Mouse (Mus musculus) heart, postnatal 0 days (tissue): Measurements from ENCODE around the gene Tdrd9. TPM values are rescaled to one million over a fixed set of nuclear protein-coding genes. Genes with fewer than 3 reads are reported as not detected.
"Not testable (repeated sequence)": the region's sequence is repeated elsewhere in the genome, so short reads cannot be mapped to it uniquely, and the experiment has no call there.

Source experiments
- ATAC-seq: fragments of 200-750 bp; cut with Nextera tagmentation; 2 replicates; pipeline ENCODE4 v1.8.0; 2017; ENCODE audit warnings: low read depth, moderate number of reproducible peaks, moderate library complexity; ENCODE audit not compliant: insufficient read depth
- DNase-seq: peaks from one replicate; pipeline ENCODE4 v3.0.0-alpha.2; 2016; ENCODE audit warnings: low spot score
- H3K27ac ChIP-seq: fragments of 300-500 bp; sonication (generic); 2 replicates; pipeline ENCODE4 v1.5.1; 2014; ENCODE audit warnings: low read depth, mild to moderate bottlenecking
- H3K27me3 ChIP-seq: fragments of 300-500 bp; sonication (generic); 2 replicates; pipeline ENCODE4 v1.6.1; 2014; ENCODE audit warnings: low read length, mixed read lengths; ENCODE audit not compliant: control insufficient read depth, insufficient read depth
- H3K36me3 ChIP-seq: fragments of 300-500 bp; sonication (generic); replicated peaks from 2 replicates; pipeline ENCODE4 v1.6.1; 2014; ENCODE audit warnings: low read length, mixed read lengths; ENCODE audit not compliant: control insufficient read depth, insufficient read depth
- H3K4me1 ChIP-seq: fragments of 300-500 bp; sonication (generic); 2 replicates; pipeline ENCODE4 v1.6.1; 2014; ENCODE audit warnings: antibody characterized with exemption; ENCODE audit not compliant: control insufficient read depth, insufficient read depth
- H3K4me2 ChIP-seq: fragments of 300-500 bp; sonication (generic); 2 replicates; pipeline ENCODE4 v1.6.1; 2014; ENCODE audit warnings: low read depth, mild to moderate bottlenecking, low read length, moderate library complexity
- H3K4me3 ChIP-seq: fragments of 300-500 bp; sonication (generic); 2 replicates; pipeline ENCODE4 v1.5.1; 2014; ENCODE audit warnings: low read depth, low read length
- H3K9ac ChIP-seq: fragments of 300-500 bp; sonication (generic); replicated peaks from 2 replicates; pipeline ENCODE4 v1.6.1; 2014; ENCODE audit warnings: low read depth, low read length, mixed read lengths
- H3K9me3 ChIP-seq: fragments of 300-500 bp; sonication (generic); replicated peaks from 2 replicates; pipeline ENCODE4 v1.6.1; 2016; ENCODE audit warnings: low read length; ENCODE audit not compliant: control insufficient read depth
- CTCF ChIP-seq: IDR thresholded peaks from 2 replicates; pipeline ENCODE4 v1.5.1; 2016; ENCODE audit warnings: antibody characterized with exemption, control low read depth, low read depth
- EP300 ChIP-seq: IDR thresholded peaks from 2 replicates; pipeline ENCODE4 v1.6.1; 2016; ENCODE audit warnings: antibody characterized with exemption, low read depth
- WGBS: fragments of 180-500 bp; shearing (Covaris S2); extraction: QIAGEN DNeasy Blood & Tissue Kit; methylation state at CpG from one replicate; pipeline ENCODE4 v1.1.7; 2014; 5-methylcytosine and 5-hydroxymethylcytosine counted together
- polyA plus RNA-seq: library from polyadenylated mRNA; unstranded; fragments of >200 nt; fragmentation: Nextera tagmentation; extraction: Ambion mirVana; gene quantifications from 2 replicates; pipeline ENCODE4 v1.2.1, GENCODE M21; 2015
- total RNA-seq: library from RNA; depleted of rRNA; stranded (reverse); fragments of >200 nt; gene quantifications from 2 replicates; pipeline ENCODE4 v1.2.3, GENCODE M21; 2014; ENCODE audit warnings: low replicate concordance

Gene Tdrd9
- total and polyA plus RNA-seq, 2 experiments from 2014 or later = 0.11 TPM; not detected in 1

GRCm38 (mm10) chr12:111945115-111945514 lies 26.2 kb upstream of the Tdrd9 start:
- peaks cover 14% of the 10 kb centered on the region for H3K4me1 ChIP-seq
- ATAC-seq (peak; percentile 61), DNase-seq (peak; percentile 82)
- H3K36me3 ChIP-seq = no peaks in the 10 kb centered on the region
- WGBS = 16% methylated on average over 8 of the region's 8 CpGs
- no peaks in the 10 kb centered on the region for H3K9me3 ChIP-seq
- H3K9ac ChIP-seq = 0 out of 2 replicates have a peak overlapping the region, but pooled peaks have one; percentile 21
- H3K4me3 ChIP-seq = no peak overlapping the region
- H3K4me2 ChIP-seq = peak overlapping the region; percentile 1; the same call in 1 of the 2 replicates
- H3K27me3 ChIP-seq = no peaks in the 10 kb centered on the region
- peak overlapping the region; percentile 93 for H3K27ac ChIP-seq
- TF ChIP-seq EP300 (peak; percentile 97), CTCF (no peak)

DNA sequence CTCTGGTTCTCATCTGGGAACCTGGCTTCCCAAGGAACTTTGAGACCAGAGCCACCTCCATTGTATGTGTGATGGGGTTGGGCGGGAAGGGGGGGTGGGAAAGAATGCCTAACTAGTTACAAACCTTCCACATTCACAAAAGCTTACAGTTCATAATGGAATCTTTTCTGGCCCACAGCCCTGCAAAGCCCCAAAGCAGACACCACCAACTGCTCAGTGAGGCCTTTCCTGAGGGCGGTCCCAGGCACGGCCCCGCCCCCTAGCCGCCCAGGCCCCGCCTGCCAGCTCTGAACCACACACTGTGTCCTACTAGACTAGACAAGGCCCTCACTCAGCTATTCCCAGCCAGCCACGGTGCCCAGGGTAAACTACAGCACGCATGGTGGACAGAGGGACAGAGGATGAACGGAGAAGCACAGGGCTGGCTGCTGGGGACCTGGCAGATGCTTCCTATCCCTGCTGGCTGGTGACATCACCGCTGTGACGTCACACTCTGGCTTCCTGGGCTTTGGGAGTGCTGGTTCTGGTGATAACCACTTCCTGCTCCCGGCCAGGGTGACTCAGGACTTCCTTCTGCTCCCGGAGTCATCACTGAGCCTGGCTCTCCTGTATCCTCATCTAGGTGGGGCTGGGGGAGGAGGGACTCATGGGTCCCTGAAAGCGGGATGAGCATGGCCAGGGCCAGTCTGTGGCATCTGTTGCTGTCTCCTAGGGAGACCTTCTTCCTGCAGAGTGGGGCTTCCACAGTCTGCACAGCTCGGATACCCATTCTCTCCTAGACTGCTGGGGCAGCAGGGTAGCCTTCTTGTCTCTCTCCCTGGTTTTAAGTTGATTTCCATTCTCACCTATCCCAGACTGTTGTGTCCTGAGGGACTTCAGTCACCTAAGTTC lies 25.3 kb upstream of the Tdrd9 start:
- DNase-seq (peak; percentile 70), ATAC-seq (peak; percentile 58)
- not testable (repeated sequence) for H3K9me3 ChIP-seq, H3K4me3 ChIP-seq, H3K9ac ChIP-seq, H3K27me3 ChIP-seq, H3K36me3 ChIP-seq
- 56% methylated on average over 8 of the region's 15 CpGs for WGBS
- Histone ChIP-seq H3K27ac (peak overlapping the region; percentile 93), H3K4me1 (peaks cover 14% of the 10 kb centered on the region), H3K4me2 (peak overlapping the region; percentile 1; the same call in 1 of the 2 replicates)

DNA sequence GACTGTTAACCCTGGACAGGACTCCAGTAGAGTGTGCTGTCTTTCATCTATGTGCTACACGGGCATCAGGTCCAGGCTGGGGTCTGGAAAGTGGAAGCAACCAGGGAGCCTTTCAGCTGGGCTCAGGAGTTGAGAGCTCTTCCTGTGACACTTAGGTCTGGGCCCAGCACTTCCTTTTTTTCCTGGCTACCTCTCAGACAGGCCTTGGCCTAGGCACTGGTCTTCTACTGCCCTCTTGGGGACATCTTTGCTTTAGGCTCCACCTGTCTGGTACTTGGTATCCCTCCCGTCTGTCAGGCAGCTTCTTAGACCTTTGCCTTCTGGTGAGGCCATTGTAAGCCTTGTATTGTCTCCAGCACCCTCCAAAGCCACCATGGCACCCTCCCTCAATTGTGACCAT lies 24.6 kb upstream of the Tdrd9 start:
- Histone ChIP-seq H3K27me3 (no peaks in the 10 kb centered on the region), H3K27ac (peak overlapping the region; percentile 93), H3K36me3 (no peaks in the 10 kb centered on the region), H3K4me3 (no peak overlapping the region), H3K4me1 (peaks cover 14% of the 10 kb centered on the region), H3K4me2 (no peak overlapping the region), H3K9ac (no peak overlapping the region), H3K9me3 (no peaks in the 10 kb centered on the region)
- WGBS = 21% methylated on average over 2 of the region's 2 CpGs
- no peak for TF ChIP-seq EP300
- peak; percentile 84 for TF ChIP-seq CTCF
- DNase-seq = peak; percentile 87
- ATAC-seq = peak; percentile 54

GRCm38 (mm10) chr12:111950486-111950885 lies 20.9 kb upstream of the Tdrd9 start:
- WGBS = 63% methylated on average over 5 of the region's 5 CpGs
- ATAC-seq (no peak), DNase-seq (no peak)
- Histone ChIP-seq H3K27me3 (no peaks in the 10 kb centered on the region), H3K4me1 (peaks cover 5% of the 10 kb centered on the region), H3K27ac (no peak overlapping the region), H3K4me2 (no peak overlapping the region), H3K36me3 (no peaks in the 10 kb centered on the region), H3K9ac (no peak overlapping the region), H3K9me3 (no peaks in the 10 kb centered on the region), H3K4me3 (no peak overlapping the region)
- TF ChIP-seq CTCF = no peak
- no peak for TF ChIP-seq EP300

DNA sequence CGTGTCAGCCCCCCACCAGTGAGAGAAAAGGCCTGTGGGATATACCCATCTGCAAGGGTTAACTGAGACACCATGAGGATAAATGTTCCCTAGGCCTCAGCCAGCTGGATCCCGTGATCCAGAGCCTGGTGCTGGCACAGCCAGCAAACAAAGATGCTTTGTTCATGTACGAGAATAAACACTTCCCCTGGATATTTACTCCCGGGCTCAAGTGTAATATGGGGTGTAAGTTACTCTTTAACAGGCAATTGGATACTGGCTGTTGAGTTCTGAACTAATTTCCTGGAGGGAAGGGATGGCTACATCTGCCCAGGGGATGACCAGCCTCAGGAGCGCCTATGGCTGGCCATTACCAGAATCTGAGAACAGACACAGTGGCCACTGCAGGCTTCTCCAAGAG lies 19.7 kb upstream of the Tdrd9 start:
- Histone ChIP-seq H3K36me3 (no peaks in the 10 kb centered on the region), H3K27me3 (no peaks in the 10 kb centered on the region), H3K9ac (no peak overlapping the region), H3K4me1 (no peaks in the 10 kb centered on the region), H3K9me3 (no peaks in the 10 kb centered on the region), H3K27ac (no peak overlapping the region), H3K4me3 (no peak overlapping the region), H3K4me2 (no peak overlapping the region)
- ATAC-seq (no peak), DNase-seq (no peak)
- no peak for TF ChIP-seq EP300
- no peak for TF ChIP-seq CTCF
- 51% methylated on average over 5 of the region's 5 CpGs for WGBS
